Mouse (Mus musculus) fat pad, adult 2 months (tissue): ENCODE results near the gene Mrpl39.

Experiments
- DNase-seq: peaks from one replicate; pipeline ENCODE4 v3.0.0-alpha.2; 2011; ENCODE audit warnings: low read depth, low spot score; ENCODE audit errors: extremely low read depth

The Mrpl39 gene

GRCm38 (mm10) chr16:84701041-84701440 lies 34.5 kb downstream of the Mrpl39 start:
- no peak for DNase-seq

GRCm38 (mm10) chr16:84698708-84699107 lies 36.8 kb downstream of the Mrpl39 start:
- no peak for DNase-seq

- no peak for DNase-seq
Observed at GRCm38 (mm10) chr16:84696178-84696577, 39.4 kb downstream of the Mrpl39 start.

GRCm38 (mm10) chr16:84681991-84682390 lies 53.6 kb downstream of the Mrpl39 start:
- DNase-seq, result no peak

GRCm38 (mm10) chr16:84680760-84681159 lies 54.8 kb downstream of the Mrpl39 start:
- no peak for DNase-seq

- no peak for DNase-seq
Observed at GRCm38 (mm10) chr16:84677292-84677691, 58.2 kb downstream of the Mrpl39 start.
